ENCODE assay signal across 8 mouse cellular contexts in genomic region chr11:54438991-54439690, GRCm38 (mm10). TPM values are rescaled to one million over a fixed set of nuclear protein-coding genes. Genes with fewer than 3 reads are reported as not detected.
A peak's percentile ranks its signal among the peaks of the same experiment; 100 is the strongest.
DNase-seq lines count a peak whose midpoint lies in the region; ATAC-seq and TF ChIP-seq lines count a peak whose summit lies in the region.

No protein-coding gene starts in this region.

- peak overlapping the region; percentile 87; the same call in 1 of the 2 replicates for H3K27ac ChIP-seq in kidney, adult 2 months (ENCODE audit: insufficient read depth, low read depth, low read length)
- H3K27ac ChIP-seq in heart, postnatal 0 days (ENCODE audit: low read depth): peak overlapping the region; percentile 98
- no peak overlapping the region for H3K27ac ChIP-seq in midbrain, embryonic 12.5 days (replicated peaks)

- DNase-seq in kidney, adult 2 months: peak; percentile 23
- no peak for DNase-seq in kidney, adult 18-20 months
- DNase-seq in MEL-GATA-1-ER (ENCODE audit: extremely low read depth, low read depth): peak; percentile 59
- DNase-seq in heart, postnatal 0 days (ENCODE audit: low spot score): peak; percentile 23
- no peak for DNase-seq in B cell, adult 2 months
- no peak for DNase-seq in right cerebral cortex, postnatal 10 days (ENCODE audit: low spot score in 2 of 2)
- DNase-seq in adrenal gland, postnatal 14 days: no peak

- TF ChIP-seq CTCF in kidney, adult 2 months (conservative IDR thresholded peaks at IDR 0.05; ENCODE audit: insufficient read depth, insufficient read length, low read depth, low read length): no peak
- no peak for TF ChIP-seq CTCF in heart, postnatal 0 days (IDR thresholded peaks at IDR 0.05; ENCODE audit: low read depth)

- TF ChIP-seq POLR2A in kidney, adult 2 months (IDR thresholded peaks at IDR 0.05; ENCODE audit: low read depth, low read length): no peak

- 13% methylated on average over 11 of the region's 11 CpGs for WGBS in kidney, adult 2 months
- 5% methylated on average over 11 of the region's 11 CpGs for WGBS in heart, postnatal 0 days
- 56% methylated on average over 11 of the region's 11 CpGs for WGBS in midbrain, embryonic 12.5 days

- no peak for TF ChIP-seq EP300 in heart, postnatal 0 days (IDR thresholded peaks at IDR 0.05; ENCODE audit: low read depth)

- no peaks in the 10 kb centered on the region for H3K27me3 ChIP-seq in kidney, adult 2 months (replicated peaks; ENCODE audit: control insufficient read depth, insufficient read depth, low read length)
- H3K27me3 ChIP-seq in heart, postnatal 0 days (ENCODE audit: control insufficient read depth, insufficient read depth, low read length): no peaks in the 10 kb centered on the region
- H3K27me3 ChIP-seq in midbrain, embryonic 12.5 days: no peaks in the 10 kb centered on the region

- ATAC-seq in heart, postnatal 0 days (ENCODE audit: insufficient read depth, low read depth): no peak
- ATAC-seq in midbrain, embryonic 12.5 days (ENCODE audit: low FRiP score, low read depth): no peak

- peak overlapping the region; percentile 98 for H3K9ac ChIP-seq in heart, postnatal 0 days (replicated peaks; ENCODE audit: low read depth, low read length)
- peak overlapping the region; percentile 86 for H3K9ac ChIP-seq in midbrain, embryonic 12.5 days (replicated peaks)

- H3K36me3 ChIP-seq in kidney, adult 2 months (ENCODE audit: control insufficient read depth, insufficient read depth, low read length): no peaks in the 10 kb centered on the region
- H3K36me3 ChIP-seq in heart, postnatal 0 days (replicated peaks; ENCODE audit: control insufficient read depth, insufficient read depth, low read length): no peaks in the 10 kb centered on the region
- no peaks in the 10 kb centered on the region for H3K36me3 ChIP-seq in midbrain, embryonic 12.5 days

- H3K4me3 ChIP-seq in kidney, adult 2 months (ENCODE audit: insufficient read depth, low read depth, low read length): peak overlapping the region; percentile 94
- H3K4me3 ChIP-seq in heart, postnatal 0 days (ENCODE audit: low read depth, low read length): peak overlapping the region; percentile 99
- peak overlapping the region; percentile 70 for H3K4me3 ChIP-seq in midbrain, embryonic 12.5 days

- peak overlapping the region; percentile 70 for H3K4me2 ChIP-seq in heart, postnatal 0 days (ENCODE audit: low read depth, low read length)
- H3K4me2 ChIP-seq in midbrain, embryonic 12.5 days (replicated peaks): peak overlapping the region; percentile 76

- H3K4me1 ChIP-seq in kidney, adult 2 months (ENCODE audit: control insufficient read depth, insufficient read depth, low read length): peaks cover 11% of the 10 kb centered on the region; the same call in 1 of the 2 replicates
- peaks cover 21% of the 10 kb centered on the region for H3K4me1 ChIP-seq in heart, postnatal 0 days (ENCODE audit: control insufficient read depth, insufficient read depth)
- H3K4me1 ChIP-seq in midbrain, embryonic 12.5 days: peaks cover 18% of the 10 kb centered on the region

- no peaks in the 10 kb centered on the region for H3K9me3 ChIP-seq in heart, postnatal 0 days (replicated peaks; ENCODE audit: control insufficient read depth, low read length)
- no peaks in the 10 kb centered on the region for H3K9me3 ChIP-seq in midbrain, embryonic 12.5 days

RNA-seq across cellular contexts. Expression of gene Fnip1, which starts 1.1 kb away (rescaled TPM):
- 5.2 and 6.2 TPM in 2 replicates for polyA plus RNA-seq in kidney, adult 2 months (2012; rRNA removed)
- total RNA-seq in heart, postnatal 0 days (2014; rRNA removed; ENCODE audit: low replicate concordance): 22.8 and 27.2 TPM in 2 replicates
- 8.0 and 8.8 TPM in 2 replicates for polyA plus RNA-seq in heart, postnatal 0 days (2015; fragmentation: Nextera tagmentation; extraction: Ambion mirVana)
- polyA plus RNA-seq in midbrain, embryonic 12.5 days (2016; fragmentation: Nextera tagmentation; extraction: Ambion mirVana): 13.3 and 14.0 TPM in 2 replicates
- 27.5 and 27.8 TPM in 2 replicates for total RNA-seq in adrenal gland, postnatal 14 days (2021)

Comparison
In these comparisons a context has a peak if more than half of its experiments do, and no peak if none do; other contexts are left out.
1. DNase-seq: peak in kidney, adult 2 months (single experiment), MEL-GATA-1-ER (single experiment) and heart, postnatal 0 days (single experiment); none in kidney, adult 18-20 months (single experiment), B cell, adult 2 months (0 of 2), right cerebral cortex, postnatal 10 days (0 of 2) and adrenal gland, postnatal 14 days (single experiment).
2. Peak in every context shown above with its lines, with median percentiles within 50 percentile points of each other: H3K4me3 ChIP-seq.